Mouse (Mus musculus) myocyte (in vitro differentiated cells): ENCODE measurements at regions not wholly inside any gene's neighbourhood (a gene's known extent, or its start where the extent isn't known, plus 50 kb on each side); places are given as distances from the start of the nearest gene placed in this dataset.

Experiments
- MYOG ChIP-seq, 3 experiments: IDR thresholded peaks; one replicate each; pipeline ENCODE4 v1.6.1; 2011; ENCODE audit warnings: control low read depth in 2 of 3, low read depth in 2 of 3, mild to moderate bottlenecking in 2 of 3; ENCODE audit not compliant: insufficient read length in 2 of 3, control insufficient read depth in 1 of 3, insufficient read depth in 1 of 3
- POLR2A ChIP-seq: IDR thresholded peaks from one replicate; pipeline ENCODE4 v1.6.1; 2011; ENCODE audit warnings: low read depth, mild to moderate bottlenecking, control low read depth, moderate library complexity; ENCODE audit not compliant: insufficient read length
- POLR2AphosphoS2 ChIP-seq: IDR thresholded peaks from one replicate; pipeline ENCODE4 v1.6.1; 2011; ENCODE audit warnings: low read depth, control low read depth; ENCODE audit not compliant: insufficient read length
- REST ChIP-seq: IDR thresholded peaks from one replicate; pipeline ENCODE4 v1.6.1; 2011; ENCODE audit warnings: mild to moderate bottlenecking, control low read depth, moderate library complexity; ENCODE audit not compliant: insufficient read depth, insufficient read length
- TCF12 ChIP-seq: IDR thresholded peaks from one replicate; pipeline ENCODE4 v1.6.1; 2011; ENCODE audit warnings: mild to moderate bottlenecking, control low read depth; ENCODE audit not compliant: poor library complexity, insufficient read depth, severe bottlenecking

DNA sequence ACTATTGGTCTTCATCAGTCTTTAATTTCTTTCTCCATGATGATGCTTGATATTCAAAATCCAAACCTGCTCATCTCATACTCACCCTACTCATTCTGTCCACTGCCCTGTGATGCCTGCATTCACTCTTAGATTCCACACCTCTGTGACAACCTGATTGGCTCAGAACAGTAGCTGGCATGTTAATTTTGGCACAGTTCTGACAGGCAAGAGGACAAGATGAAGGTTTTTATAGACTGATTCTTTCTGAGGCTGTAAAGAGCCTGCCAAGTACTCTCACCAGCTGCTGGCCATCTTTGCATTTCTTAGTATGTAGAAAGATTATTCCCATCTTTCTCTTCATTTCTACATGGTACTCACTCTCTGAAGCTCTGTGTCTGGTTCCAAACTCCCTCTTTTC, 343.1 kb downstream of the Sox11 start:
- TF ChIP-seq POLR2A, result no peak
- TF ChIP-seq MYOG (IDR thresholded peaks at IDR 0.05; ENCODE audit: control insufficient read depth in 1 of 3, insufficient read depth in 1 of 3, insufficient read length in 2 of 3, low read depth in 2 of 3), result no peak
- TF ChIP-seq REST, result no peak
- no peak for TF ChIP-seq POLR2AphosphoS2
- no peak for TF ChIP-seq TCF12
